1 mouse cellular context compared by ENCODE assay signal in genomic region chr7:46796779-46797178, GRCm38 (mm10).
A peak's percentile ranks its signal among the peaks of the same experiment; 100 is the strongest.
TF ChIP-seq lines count a peak whose summit lies in the region.

No protein-coding gene starts in this region.

TF ChIP-seq in MEL, 35 proteins besides CTCF, POLR2A, EP300 and RAD21 (continued from another document):
- TF ChIP-seq USF2 (IDR thresholded peaks at IDR 0.05; ENCODE audit: borderline replicate concordance in 1 of 2, insufficient read depth in 1 of 2, low read depth in 1 of 2, low read length in 2 of 2) (no peak), USF1 (IDR thresholded peaks at IDR 0.05; ENCODE audit: low read depth, low read length) (peak; percentile 59), TBP (IDR thresholded peaks at IDR 0.05; ENCODE audit: low read depth, low read length) (0 out of 2 replicates have a peak, but pooled peaks have one; percentile 2)
